ENCODE assay signal across 29 mouse cellular contexts in genomic region chr17:50432559-50432958, GRCm38 (mm10).
DNase-seq lines count a peak whose midpoint lies in the region; ATAC-seq and TF ChIP-seq lines count a peak whose summit lies in the region.
"Had no signal": no experiment of that assay in that cellular context is flagged by ENCODE, and none has a peak within 500 bp of the region (broad histone marks: within the 10 kb centered on the region; RNA-seq: fewer than 3 reads in every experiment).

No protein-coding gene starts in this region.

- TF ChIP-seq CTCF in hindbrain, postnatal 0 days (IDR thresholded peaks at IDR 0.05; ENCODE audit: low read depth), result no peak

- DNase-seq in cerebellum, postnatal 10 days, result peak; percentile 38 to 45
- no peak for DNase-seq in cerebellum, adult 9-10 months
- DNase-seq in hindbrain, embryonic 14.5 days (ENCODE audit: low spot score), result no peak
- DNase-seq in hindbrain, postnatal 0 days (ENCODE audit: low spot score), result no peak
- peak; percentile 42 for DNase-seq in MN1 (ENCODE audit: low spot score)
- peak; percentile 41 for DNase-seq in adrenal gland, postnatal 25 days
- DNase-seq: cerebellum, adult 11 months; cerebellum, adult 9-11 months; gastrocnemius, postnatal 14 days; heart, adult 11 months; heart, postnatal 36 days; kidney, adult 2 months; layer of hippocampus, postnatal 36 days; liver; lung, embryonic 14.5 days; right cerebral cortex, postnatal 25 days; spleen, adult 18-20 months; thymus, adult 2 months; thymus, postnatal 36 days had no signal

- H3K4me2 ChIP-seq in hindbrain, embryonic 14.5 days (replicated peaks), result no peak overlapping the region
- H3K4me2 ChIP-seq in hindbrain, postnatal 0 days (ENCODE audit: low read depth, low read length), result no peak overlapping the region
- H3K4me2 ChIP-seq in forebrain, embryonic 16.5 days (ENCODE audit: low read length), result no peak overlapping the region
- H3K4me2 ChIP-seq: embryonic facial prominence, embryonic 15.5 days; forebrain, embryonic 12.5 days; heart, embryonic 11.5 days; intestine, embryonic 15.5 days; lung, embryonic 14.5 days; midbrain, embryonic 11.5 days had no signal

- H3K4me1 ChIP-seq in hindbrain, embryonic 14.5 days (replicated peaks; ENCODE audit: control insufficient read depth, insufficient read depth, low read length), result no peaks in the 10 kb centered on the region; the same call in 1 of the 2 replicates
- 0 out of 2 replicates have a peak, but pooled peaks cover 2% of the 10 kb centered on the region for H3K4me1 ChIP-seq in hindbrain, postnatal 0 days (ENCODE audit: insufficient read depth, low read length)
- peaks cover 8% of the 10 kb centered on the region for H3K4me1 ChIP-seq in forebrain, embryonic 16.5 days (replicated peaks; ENCODE audit: control insufficient read depth, insufficient read depth, low read length)
- H3K4me1 ChIP-seq: embryonic facial prominence, embryonic 15.5 days; intestine, embryonic 15.5 days had no signal

- no peaks in the 10 kb centered on the region for H3K9me3 ChIP-seq in hindbrain, embryonic 14.5 days (ENCODE audit: control insufficient read depth, low read length)
- no peaks in the 10 kb centered on the region for H3K9me3 ChIP-seq in hindbrain, postnatal 0 days (ENCODE audit: low read length)
- no peaks in the 10 kb centered on the region for H3K9me3 ChIP-seq in forebrain, embryonic 16.5 days (ENCODE audit: control insufficient read depth, low read length)
- H3K9me3 ChIP-seq: embryonic facial prominence, embryonic 15.5 days; forebrain, embryonic 12.5 days; intestine, embryonic 15.5 days had no signal

- H3K4me3 ChIP-seq in hindbrain, embryonic 14.5 days (replicated peaks; ENCODE audit: low read length), result no peak overlapping the region
- H3K4me3 ChIP-seq in hindbrain, postnatal 0 days (ENCODE audit: low read length), result no peak overlapping the region
- H3K4me3 ChIP-seq in forebrain, embryonic 16.5 days (replicated peaks; ENCODE audit: low read length), result no peak overlapping the region
- H3K4me3 ChIP-seq: embryonic facial prominence, embryonic 15.5 days; forebrain, embryonic 12.5 days; intestine, embryonic 15.5 days had no signal

- ATAC-seq in hindbrain, embryonic 14.5 days (ENCODE audit: low FRiP score), result peak; percentile 24; the same call in 1 of the 2 replicates
- no peak for ATAC-seq in hindbrain, postnatal 0 days
- no peak for ATAC-seq in forebrain, embryonic 16.5 days
- ATAC-seq: hindbrain, embryonic 16.5 days; intestine, embryonic 15.5 days; midbrain, embryonic 16.5 days had no signal

- H3K36me3 ChIP-seq in hindbrain, embryonic 14.5 days (replicated peaks; ENCODE audit: control insufficient read depth, insufficient read depth), result no peaks in the 10 kb centered on the region
- H3K36me3 ChIP-seq in hindbrain, postnatal 0 days (ENCODE audit: insufficient read depth, low read length), result no peaks in the 10 kb centered on the region
- no peaks in the 10 kb centered on the region for H3K36me3 ChIP-seq in forebrain, embryonic 16.5 days (ENCODE audit: control insufficient read depth, insufficient read depth)
- H3K36me3 ChIP-seq: embryonic facial prominence, embryonic 15.5 days; forebrain, embryonic 12.5 days; intestine, embryonic 15.5 days had no signal

- no peak overlapping the region for H3K27ac ChIP-seq in hindbrain, embryonic 14.5 days
- no peak overlapping the region for H3K27ac ChIP-seq in hindbrain, postnatal 0 days
- H3K27ac ChIP-seq in forebrain, embryonic 16.5 days (ENCODE audit: low read length), result no peak overlapping the region
- H3K27ac ChIP-seq: embryonic facial prominence, embryonic 15.5 days; forebrain, embryonic 12.5 days; intestine, embryonic 15.5 days; kidney, postnatal 0 days; liver, embryonic 14.5 days had no signal

- 88% methylated on average over 6 of the region's 6 CpGs for WGBS in hindbrain, embryonic 14.5 days
- WGBS in hindbrain, postnatal 0 days, result 79% methylated on average over 6 of the region's 6 CpGs
- WGBS in forebrain, embryonic 16.5 days, result 87% methylated on average over 6 of the region's 6 CpGs

- H3K27me3 ChIP-seq in hindbrain, embryonic 14.5 days (ENCODE audit: control insufficient read depth, insufficient read depth, low read length), result no peaks in the 10 kb centered on the region
- no peaks in the 10 kb centered on the region for H3K27me3 ChIP-seq in hindbrain, postnatal 0 days (ENCODE audit: insufficient read depth, low read length)
- H3K27me3 ChIP-seq in forebrain, embryonic 16.5 days (replicated peaks; ENCODE audit: control insufficient read depth, insufficient read depth, low read length), result no peaks in the 10 kb centered on the region
- H3K27me3 ChIP-seq: embryonic facial prominence, embryonic 15.5 days; forebrain, embryonic 12.5 days; intestine, embryonic 15.5 days had no signal

- no peak overlapping the region for H3K9ac ChIP-seq in hindbrain, embryonic 14.5 days
- no peak overlapping the region for H3K9ac ChIP-seq in hindbrain, postnatal 0 days (replicated peaks; ENCODE audit: low read length)
- H3K9ac ChIP-seq in forebrain, embryonic 16.5 days (replicated peaks; ENCODE audit: low read depth, low read length), result no peak overlapping the region
- H3K9ac ChIP-seq: embryonic facial prominence, embryonic 15.5 days; forebrain, embryonic 12.5 days; intestine, embryonic 15.5 days; liver, embryonic 14.5 days; lung, embryonic 14.5 days had no signal

Comparison
In these comparisons a context has a peak if more than half of its experiments do, and no peak if none do; other contexts are left out.
1. DNase-seq: peak in cerebellum, postnatal 10 days (2 of 2), MN1 (single experiment) and adrenal gland, postnatal 25 days (single experiment); none in cerebellum, adult 9-10 months (single experiment), hindbrain, embryonic 14.5 days (single experiment) and hindbrain, postnatal 0 days (single experiment).